Mouse (Mus musculus): ENCODE measurements around the gene Sirt4. TPM values are rescaled to one million over a fixed set of nuclear protein-coding genes. Genes with fewer than 3 reads are reported as not detected.

Gene Sirt4
- total RNA-seq, 2 experiments from 2014 or later = 14.8 to 16.5 TPM

- DNase-seq (ENCODE audit: low spot score) = no peak
Observed at GRCm38 (mm10) chr5:115493441-115493840, 8.9 kb upstream of the Sirt4 start.

- DNase-seq (ENCODE audit: low spot score) = no peak
Observed at GRCm38 (mm10) chr5:115492711-115493335, 8.3 kb upstream of the Sirt4 start.

GRCm38 (mm10) chr5:115491771-115492322 lies 7.3 kb upstream of the Sirt4 start:
- peak; percentile 90 for DNase-seq (ENCODE audit: low spot score)

GRCm38 (mm10) chr5:115491076-115491475 lies 6.6 kb upstream of the Sirt4 start:
- DNase-seq (ENCODE audit: low spot score) = no peak

GRCm38 (mm10) chr5:115490638-115491000 lies 6.1 kb upstream of the Sirt4 start:
- no peak for DNase-seq (ENCODE audit: low spot score)

- DNase-seq (ENCODE audit: low spot score) = peak; percentile 92
Observed at GRCm38 (mm10) chr5:115489699-115490637, 5.4 kb upstream of the Sirt4 start.

GRCm38 (mm10) chr5:115488841-115489698 lies 4.5 kb upstream of the Sirt4 start:
- peak; percentile 83 for DNase-seq (ENCODE audit: low spot score)

- DNase-seq (ENCODE audit: low spot score) = no peak
Observed at GRCm38 (mm10) chr5:115487942-115488580, 3.5 kb upstream of the Sirt4 start.

GRCm38 (mm10) chr5:115487353-115487752 lies 2.8 kb upstream of the Sirt4 start:
- DNase-seq (ENCODE audit: low spot score) = no peak

GRCm38 (mm10) chr5:115486726-115487125 lies 2.2 kb upstream of the Sirt4 start:
- DNase-seq (ENCODE audit: low spot score) = no peak

GRCm38 (mm10) chr5:115485489-115486205 lies 1.1 kb upstream of the Sirt4 start:
- no peak for DNase-seq (ENCODE audit: low spot score)

- DNase-seq (ENCODE audit: low spot score) = no peak
Observed at GRCm38 (mm10) chr5:115484996-115485395, 471 bp upstream of the Sirt4 start.

- no peak for DNase-seq (ENCODE audit: low spot score)
Observed at GRCm38 (mm10) chr5:115483385-115483784, 1.1 kb downstream of the Sirt4 start.

- no peak for DNase-seq (ENCODE audit: low spot score)
Observed at GRCm38 (mm10) chr5:115482390-115483265, 1.9 kb downstream of the Sirt4 start.

GRCm38 (mm10) chr5:115480101-115480500 lies 4.4 kb downstream of the Sirt4 start:
- no peak for DNase-seq (ENCODE audit: low spot score)

- DNase-seq (ENCODE audit: low spot score) = no peak
Observed at GRCm38 (mm10) chr5:115479561-115479960, 5.0 kb downstream of the Sirt4 start.

- no peak for DNase-seq (ENCODE audit: low spot score)
Observed at GRCm38 (mm10) chr5:115476107-115476727, 8.3 kb downstream of the Sirt4 start.

- DNase-seq (ENCODE audit: low spot score) = peak; percentile 52
Observed at GRCm38 (mm10) chr5:115475337-115476106, 9.0 kb downstream of the Sirt4 start.

Data from gastrocnemius, adult 18-20 months (tissue).